Mouse (Mus musculus): Measurements from ENCODE around the gene Adat1.

GRCm38 (mm10) chr8:111931721-111932120 lies 60.4 kb downstream of the Adat1 start:
- TF ChIP-seq CTCF (IDR thresholded peaks at IDR 0.05; ENCODE audit: low read depth), result no peak
- no peak for TF ChIP-seq EP300 (IDR thresholded peaks at IDR 0.05; ENCODE audit: low read depth)
